Mouse (Mus musculus) NIH3T3 (cell line): Measurements from ENCODE around the gene Ypel5.

ENCODE experiments used
- DNase-seq: peaks from one replicate; pipeline ENCODE4 v3.0.0-alpha.2; 2012; ENCODE audit warnings: low read depth

Ypel5 gene

GRCm38 (mm10) chr17:72844393-72844792 is 8.1 kb downstream of the Ypel5 start:
- DNase-seq = no peak

DNA sequence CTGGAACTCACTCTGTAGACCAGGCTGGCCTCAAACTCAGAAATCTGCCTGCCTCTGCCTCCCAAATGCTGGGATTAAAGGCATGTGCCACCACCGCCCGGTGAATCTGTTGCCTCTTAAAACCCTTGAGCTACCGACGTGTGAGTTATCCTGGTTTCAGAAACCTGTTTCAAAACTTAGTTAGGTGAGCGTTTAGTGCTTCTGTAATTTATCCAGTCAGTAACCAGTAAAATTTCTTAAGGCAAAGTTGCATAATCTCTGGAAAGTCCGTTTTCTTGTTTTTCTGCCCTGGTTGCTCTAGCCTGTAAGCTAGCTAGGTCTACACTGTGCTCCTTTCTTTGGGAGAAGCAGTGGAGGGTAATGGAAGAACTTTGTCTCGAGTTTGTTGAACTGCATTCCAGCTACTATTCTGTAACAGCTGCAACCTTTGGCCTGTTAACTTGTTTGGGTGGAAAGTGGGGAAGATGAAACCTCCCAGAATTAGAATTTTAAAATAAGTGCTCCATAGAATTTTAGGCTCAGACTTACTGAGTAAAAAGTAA is 8.8 kb downstream of the Ypel5 start:
- no peak for DNase-seq

GRCm38 (mm10) chr17:72845521-72845920 is 9.3 kb downstream of the Ypel5 start:
- DNase-seq = no peak

GRCm38 (mm10) chr17:72855298-72855697 is 19.0 kb downstream of the Ypel5 start:
- DNase-seq = peak; percentile 23

DNA sequence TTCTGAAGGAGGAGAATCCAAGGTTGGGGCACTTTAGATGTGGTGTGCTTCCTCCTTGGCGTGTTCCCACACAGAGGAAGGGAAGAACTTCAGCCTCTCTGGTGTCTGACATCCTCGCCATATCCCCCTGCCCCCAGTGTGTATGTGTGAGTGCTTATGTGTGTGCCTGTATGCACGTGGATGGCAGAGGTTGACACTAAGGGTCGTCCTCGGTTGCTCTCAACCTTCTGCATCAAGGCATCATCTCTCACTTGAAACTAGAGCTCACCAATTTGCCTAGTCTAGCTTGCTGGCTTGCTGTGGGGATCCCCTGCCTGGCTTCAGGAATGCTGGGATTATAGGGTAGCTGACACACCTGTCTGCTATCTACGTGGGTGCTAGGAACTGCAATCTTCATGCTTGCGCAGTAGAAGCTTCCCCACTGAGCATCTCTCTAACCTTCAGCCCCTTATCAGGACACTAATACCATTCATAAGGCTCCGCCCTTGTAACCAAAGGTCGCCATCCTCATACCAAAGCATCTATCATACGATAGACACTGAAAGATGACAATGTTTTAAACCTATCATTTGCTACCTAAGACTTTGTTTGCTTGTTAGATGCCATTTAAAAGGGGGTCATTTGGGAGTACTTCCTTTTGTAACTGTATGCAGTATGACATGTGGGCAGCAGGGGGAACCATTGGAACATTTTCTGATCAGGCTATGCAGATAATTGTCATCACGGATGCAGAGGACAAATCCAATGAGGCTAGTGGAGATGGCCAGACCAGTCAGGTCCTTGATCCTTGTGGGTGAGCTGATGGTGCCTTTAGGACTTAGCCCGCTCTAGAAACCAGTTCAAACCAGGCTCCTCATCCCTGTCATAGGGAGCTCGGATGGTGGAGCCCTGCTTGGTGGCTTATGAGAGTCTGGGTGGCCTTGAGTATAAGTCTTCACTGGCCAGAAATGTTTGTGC is 21.7 kb downstream of the Ypel5 start:
- DNase-seq = peak; percentile 85

GRCm38 (mm10) chr17:72863226-72863625 is 27.0 kb downstream of the Ypel5 start:
- DNase-seq = peak; percentile 39

DNA sequence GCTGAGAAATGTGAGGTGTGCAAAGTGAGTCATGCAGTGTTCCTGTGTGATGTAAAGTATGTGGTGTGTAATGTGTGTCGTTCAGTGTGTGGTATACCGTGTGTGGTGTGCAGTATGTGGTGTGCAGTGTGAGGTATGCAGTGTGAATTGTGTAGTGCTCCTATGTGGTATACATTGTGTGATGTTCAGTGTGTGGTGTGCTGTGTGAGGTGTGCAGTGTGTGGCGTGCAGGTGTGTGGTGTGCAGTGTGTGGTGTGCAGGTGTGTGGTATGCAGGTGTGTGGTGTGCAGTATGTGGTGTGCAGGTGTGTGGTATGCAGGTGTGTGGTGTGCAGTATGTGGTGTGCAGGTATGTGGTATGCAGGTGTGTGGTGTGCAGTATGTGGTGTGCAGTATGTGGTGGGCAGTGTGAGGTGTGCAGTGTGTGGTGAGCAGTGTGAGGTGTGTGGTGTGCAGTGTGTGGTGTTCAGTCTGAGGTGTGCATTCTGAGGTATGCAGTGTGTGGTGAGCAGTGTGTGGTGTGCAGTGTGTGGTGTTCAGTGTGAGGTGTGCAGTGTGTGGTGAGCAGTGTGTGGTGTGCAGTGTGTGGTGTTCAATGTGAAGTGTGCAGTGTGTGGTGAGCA is 30.5 kb downstream of the Ypel5 start:
- DNase-seq = no peak

- peak; percentile 59 for DNase-seq
Measured at GRCm38 (mm10) chr17:72868181-72868580, 31.9 kb downstream of the Ypel5 start.

- no peak for DNase-seq
Measured at GRCm38 (mm10) chr17:72878979-72879378, 42.7 kb downstream of the Ypel5 start.

DNA sequence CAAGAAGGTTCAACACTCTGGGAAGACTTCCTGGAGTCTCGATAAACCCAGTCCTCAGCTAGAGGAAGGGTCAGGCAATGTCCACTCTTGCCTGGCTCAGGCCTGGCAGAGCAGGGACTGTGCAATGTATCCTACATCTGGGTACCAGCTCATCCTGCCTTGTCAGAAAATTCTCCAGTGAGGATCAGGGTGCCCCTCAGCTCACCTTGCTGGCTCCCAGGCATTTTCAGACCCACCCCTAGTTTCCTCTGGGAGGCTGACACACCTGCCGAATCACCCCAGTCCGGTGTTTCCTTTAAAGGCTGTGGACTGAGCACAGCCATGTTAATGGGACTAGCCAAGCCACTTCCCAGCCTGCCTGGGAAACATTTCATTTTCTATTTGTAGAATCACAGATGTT is 43.9 kb downstream of the Ypel5 start:
- peak; percentile 47 for DNase-seq

GRCm38 (mm10) chr17:72881051-72881450 is 44.8 kb downstream of the Ypel5 start:
- DNase-seq = no peak

DNA sequence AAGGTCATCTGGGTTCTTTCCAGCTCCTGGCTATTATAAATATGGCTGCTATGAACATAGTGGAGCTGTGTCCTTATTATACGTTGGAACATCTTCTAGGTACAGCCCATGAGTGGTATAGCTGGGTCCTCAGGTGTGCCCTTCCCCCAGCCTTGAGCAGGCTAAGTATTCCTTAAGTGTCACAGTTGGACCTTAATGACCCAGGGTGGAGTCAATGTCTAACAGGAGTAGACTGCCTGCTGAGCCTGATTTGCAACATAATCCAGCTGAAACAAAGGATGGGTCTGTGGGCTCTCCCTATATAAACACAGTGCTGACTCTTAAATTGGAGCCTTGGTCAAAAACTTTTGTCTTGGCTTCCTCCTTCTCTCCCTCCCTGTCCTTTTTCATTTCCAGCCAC is 45.6 kb downstream of the Ypel5 start:
- DNase-seq = no peak

GRCm38 (mm10) chr17:72889556-72890397 is 53.5 kb downstream of the Ypel5 start:
- DNase-seq = peak; percentile 88

DNA sequence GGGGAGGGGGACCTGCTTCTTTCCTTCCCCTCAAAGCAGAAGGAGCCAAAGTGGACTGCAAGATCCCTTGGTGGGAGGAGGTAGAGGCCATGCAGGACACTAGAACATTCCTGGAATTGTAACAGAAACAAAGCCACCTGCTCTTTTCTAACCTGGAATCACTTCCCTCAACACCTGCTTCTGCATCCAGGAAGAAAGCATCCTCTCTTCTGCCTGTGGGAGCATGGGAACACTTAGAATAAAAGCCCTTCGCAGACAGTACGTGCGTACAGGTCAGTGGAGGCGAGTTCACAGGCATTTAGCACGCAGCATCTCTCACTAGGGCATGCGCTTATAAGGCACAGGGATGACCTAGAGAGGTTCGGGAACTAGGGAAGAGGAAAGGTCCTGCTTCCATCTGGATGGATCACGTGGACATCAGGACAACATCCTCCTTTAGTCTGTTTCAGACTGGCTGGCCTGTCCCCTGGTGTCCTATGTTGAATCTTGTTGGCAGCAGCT is 54.2 kb downstream of the Ypel5 start:
- no peak for DNase-seq

- no peak for DNase-seq
Measured at GRCm38 (mm10) chr17:72891556-72891955, 55.3 kb downstream of the Ypel5 start.

DNA sequence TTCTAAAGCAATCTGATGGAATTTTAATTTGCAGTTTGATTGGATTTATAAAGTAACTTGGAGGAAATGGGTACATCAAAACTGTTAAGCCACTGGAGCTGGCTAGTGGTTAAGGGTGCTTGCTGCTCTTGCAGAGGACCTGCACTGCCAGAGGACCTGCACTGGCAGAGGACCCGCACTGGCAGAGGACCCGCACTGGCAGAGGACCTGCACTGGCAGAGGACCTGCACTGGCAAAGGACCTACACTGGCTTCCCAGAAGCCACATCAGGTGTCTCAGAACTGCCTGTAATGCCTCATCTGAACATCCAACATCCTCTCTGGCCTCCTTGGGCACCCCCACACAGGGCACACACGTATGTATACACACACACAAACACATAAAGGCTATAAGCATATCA is 59.3 kb downstream of the Ypel5 start:
- DNase-seq = no peak

DNA sequence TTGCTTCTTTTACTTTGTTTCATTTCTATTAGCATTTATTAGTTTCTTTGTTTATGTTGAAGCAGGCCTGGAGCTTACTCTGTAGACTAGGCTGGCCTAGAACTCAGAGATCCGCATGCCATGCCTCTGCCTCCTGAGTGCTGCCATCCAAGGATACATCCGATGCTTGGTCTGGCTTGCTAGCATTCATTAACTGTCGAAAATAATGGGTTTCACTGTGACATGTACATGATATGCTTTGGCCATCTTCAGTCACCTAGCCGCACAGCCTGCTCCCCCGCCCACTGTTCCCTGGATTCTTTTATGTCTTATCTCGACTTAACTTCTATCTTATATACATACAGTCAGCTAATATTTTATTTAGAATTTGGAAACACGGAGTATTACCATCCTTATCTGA is 60.8 kb downstream of the Ypel5 start:
- no peak for DNase-seq

DNA sequence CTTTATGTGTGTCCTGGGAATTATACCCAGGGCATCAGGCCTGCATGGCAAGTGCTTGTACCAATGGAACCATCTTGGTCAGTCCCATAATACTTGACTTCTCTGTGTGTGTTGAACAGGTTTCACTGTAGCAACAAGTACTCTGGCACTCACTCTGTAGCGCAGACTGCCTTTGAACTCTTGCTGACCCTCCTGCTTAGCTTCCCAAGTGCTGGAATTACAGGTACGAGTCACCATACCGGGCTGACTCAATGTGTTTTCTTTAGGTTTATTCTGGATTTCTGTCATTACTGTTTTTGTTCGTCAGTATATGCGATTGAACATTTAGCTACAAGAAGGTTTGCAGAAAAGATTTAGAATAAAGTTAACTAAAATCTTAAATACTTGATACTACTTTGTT is 61.7 kb downstream of the Ypel5 start:
- peak; percentile 54 for DNase-seq

- DNase-seq = peak; percentile 32
Measured at GRCm38 (mm10) chr17:72898775-72899174, 62.5 kb downstream of the Ypel5 start.
